Mouse (Mus musculus): ENCODE measurements around the gene Gucy2g.
"Not testable (repeated sequence)": the region's sequence is repeated elsewhere in the genome, so short reads cannot be mapped to it uniquely, and the experiment has no call there.

Gucy2g gene

GRCm38 (mm10) chr19:55165954-55166353, 75.1 kb downstream of the Gucy2g start:
- in situ Hi-C loops (cut with MseI, MboI): no loop called here

GRCm38 (mm10) chr19:55165183-55165865, 75.7 kb downstream of the Gucy2g start:
- in situ Hi-C loops (cut with MseI, MboI): no loop called here

DNA sequence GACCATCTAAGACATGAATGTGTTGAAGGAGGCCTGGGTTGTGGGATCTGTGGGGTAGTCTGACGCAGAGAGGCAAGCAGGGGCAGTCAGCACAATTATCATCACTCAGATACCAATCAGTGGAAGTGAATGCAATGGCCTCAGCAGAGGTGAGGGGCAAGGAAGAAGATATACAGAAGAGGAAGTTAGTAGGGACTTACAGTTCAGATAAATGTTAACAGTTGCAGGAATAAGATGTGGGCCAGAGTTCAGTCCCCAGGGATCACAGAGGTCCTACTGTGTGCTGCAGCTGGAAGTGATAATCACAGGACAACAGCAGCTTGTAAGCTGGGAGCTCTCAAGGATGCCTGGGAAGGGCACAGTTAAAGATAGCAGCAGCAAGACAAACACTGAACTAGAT, 76.9 kb downstream of the Gucy2g start:
- in situ Hi-C loops (cut with MseI, MboI): no loop called here

- in situ Hi-C loops (cut with MseI, MboI): no loop called here
Measured at GRCm38 (mm10) chr19:55162271-55162670, 78.8 kb downstream of the Gucy2g start.

DNA sequence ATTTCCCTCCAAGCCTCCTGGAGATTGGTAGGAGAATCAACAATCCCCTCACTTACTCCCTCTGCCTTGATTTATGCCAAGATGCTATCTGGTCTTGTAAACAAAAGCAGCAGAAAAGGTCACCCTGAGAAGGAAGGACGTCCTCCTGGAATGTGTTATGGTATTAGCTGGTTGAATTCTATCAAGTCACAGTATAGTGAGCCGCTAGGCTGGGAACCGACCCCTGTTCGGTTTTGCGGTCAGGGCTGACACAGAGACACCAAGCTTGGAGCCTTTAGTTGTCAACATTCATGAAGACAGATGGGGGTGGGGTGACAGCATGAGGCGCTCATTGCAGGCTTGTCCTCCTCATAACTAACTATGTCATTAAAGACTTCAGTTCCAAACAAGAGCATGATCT, 81.2 kb downstream of the Gucy2g start:
- in situ Hi-C loops (cut with MseI, MboI): no loop called here

DNA sequence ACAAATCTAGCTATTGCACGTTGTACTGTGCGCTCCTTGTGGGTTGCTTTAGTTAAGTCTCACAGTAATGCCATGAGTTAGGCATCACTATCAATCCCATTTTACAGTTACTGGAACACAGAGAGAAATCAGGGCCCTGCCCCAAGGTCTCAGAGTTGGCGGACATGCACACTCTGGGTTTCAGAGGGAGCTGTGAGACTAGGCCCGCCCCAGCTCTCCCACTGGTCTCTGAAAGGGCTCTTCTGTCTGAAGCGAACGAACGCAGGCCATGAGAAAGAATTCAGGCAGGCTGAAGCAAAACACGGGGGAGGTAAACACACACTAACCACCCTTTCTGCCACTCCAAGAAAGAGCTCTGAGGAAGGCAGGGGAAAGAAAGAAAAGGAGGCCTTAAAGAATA, 82.4 kb downstream of the Gucy2g start:
- in situ Hi-C loops (cut with MseI, MboI): no loop called here

DNA sequence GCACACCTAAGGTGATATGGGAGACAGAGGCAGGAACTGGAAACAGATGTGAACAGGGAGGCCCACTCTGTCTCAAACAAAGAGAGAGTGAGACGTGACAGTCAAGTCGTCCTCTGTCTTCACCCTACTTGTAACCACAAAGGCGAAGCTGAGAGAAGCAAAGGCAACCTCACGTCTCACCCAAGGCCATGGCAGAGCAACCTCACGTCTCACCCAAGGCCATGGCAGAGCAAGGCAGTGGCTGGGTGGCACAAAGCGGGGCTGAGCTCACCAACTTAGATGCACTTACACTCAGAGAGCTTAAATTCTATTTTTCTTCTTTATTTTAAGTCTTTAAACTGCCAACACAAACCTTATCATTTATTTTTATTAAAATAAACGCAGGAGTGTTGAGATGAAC, 84.0 kb downstream of the Gucy2g start:
- in situ Hi-C loops (cut with MseI, MboI): no loop called here

GRCm38 (mm10) chr19:55152983-55153382, 88.1 kb downstream of the Gucy2g start:
- in situ Hi-C loops (cut with MseI, MboI): no loop called here

GRCm38 (mm10) chr19:55152274-55152673, 88.8 kb downstream of the Gucy2g start:
- in situ Hi-C loops (cut with MseI, MboI): not testable (repeated sequence)

DNA sequence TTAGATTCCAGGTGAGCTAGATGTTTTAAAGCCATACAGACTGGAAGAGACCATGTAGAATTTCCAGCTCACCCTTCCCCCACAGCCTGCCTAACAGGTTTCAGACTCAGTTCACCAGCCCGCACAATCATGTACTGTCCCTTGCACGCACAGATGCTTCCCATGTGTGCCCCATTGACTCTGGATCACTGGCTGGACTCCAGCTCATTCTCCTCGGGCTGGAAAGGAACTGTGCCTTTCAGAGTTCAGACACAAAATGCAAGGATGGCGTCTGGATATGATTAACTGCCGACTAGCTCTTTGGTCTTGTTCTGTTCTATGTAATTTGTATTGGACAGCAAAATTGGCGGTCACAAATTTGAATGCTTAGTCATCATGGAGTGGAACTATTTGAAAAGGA, 91.4 kb downstream of the Gucy2g start:
- in situ Hi-C loops (cut with MseI, MboI): no loop called here

DNA sequence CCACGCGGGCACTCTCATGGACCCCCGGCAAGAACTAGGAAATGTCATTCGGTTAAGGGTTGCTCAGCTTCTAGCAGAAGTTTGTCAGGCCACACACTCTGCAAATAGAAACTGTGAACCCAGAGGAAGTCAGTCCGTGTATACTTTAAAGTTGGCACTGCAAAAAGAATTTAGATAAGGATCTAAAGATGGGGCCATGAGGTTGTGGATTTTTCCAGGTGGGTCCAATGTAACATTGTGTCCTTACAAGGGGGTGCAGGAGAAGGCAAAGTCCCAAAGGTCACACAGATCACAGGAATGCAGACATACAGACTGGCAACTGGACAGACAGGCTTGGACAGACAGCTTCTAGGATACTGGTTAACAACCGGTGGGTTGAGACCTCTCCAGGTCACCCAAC, 92.9 kb downstream of the Gucy2g start:
- in situ Hi-C loops (cut with MseI, MboI): no loop called here
